Mouse (Mus musculus): ENCODE measurements at regions not wholly inside any gene's neighbourhood (a gene's known extent, or its start where the extent isn't known, plus 50 kb on each side); places are given as distances from the start of the nearest gene placed in this dataset.

GRCm38 (mm10) chr10:117512424-117513257 is 116.7 kb upstream of the Cpm start:
- Histone ChIP-seq H3K4me1 (ENCODE audit: control insufficient read depth, insufficient read depth, low read length) (0 out of 2 replicates have a peak, but pooled peaks cover 3% of the 10 kb centered on the region), H3K27me3 (ENCODE audit: control insufficient read depth, insufficient read depth, low read length) (no peaks in the 10 kb centered on the region), H3K9ac (ENCODE audit: low read depth, low read length, severe bottlenecking) (no peak overlapping the region), H3K9me3 (ENCODE audit: control insufficient read depth, low read length) (no peaks in the 10 kb centered on the region), H3K27ac (replicated peaks; ENCODE audit: low read depth, low read length) (no peak overlapping the region), H3K4me3 (replicated peaks; ENCODE audit: low read length) (no peak overlapping the region), H3K4me2 (replicated peaks; ENCODE audit: low read depth, low read length, severe bottlenecking) (no peak overlapping the region), H3K36me3 (ENCODE audit: control insufficient read depth, insufficient read depth, low read length) (no peaks in the 10 kb centered on the region)
- TF ChIP-seq POLR2A (IDR thresholded peaks at IDR 0.05; ENCODE audit: borderline replicate concordance, extremely low read depth, insufficient read depth, insufficient read length) = no peak
- DNase-seq (ENCODE audit: low spot score) (no peak), ATAC-seq (ENCODE audit: low FRiP score, low read depth) (no peak)
- 91% methylated on average over 9 of the region's 9 CpGs for WGBS

DNA sequence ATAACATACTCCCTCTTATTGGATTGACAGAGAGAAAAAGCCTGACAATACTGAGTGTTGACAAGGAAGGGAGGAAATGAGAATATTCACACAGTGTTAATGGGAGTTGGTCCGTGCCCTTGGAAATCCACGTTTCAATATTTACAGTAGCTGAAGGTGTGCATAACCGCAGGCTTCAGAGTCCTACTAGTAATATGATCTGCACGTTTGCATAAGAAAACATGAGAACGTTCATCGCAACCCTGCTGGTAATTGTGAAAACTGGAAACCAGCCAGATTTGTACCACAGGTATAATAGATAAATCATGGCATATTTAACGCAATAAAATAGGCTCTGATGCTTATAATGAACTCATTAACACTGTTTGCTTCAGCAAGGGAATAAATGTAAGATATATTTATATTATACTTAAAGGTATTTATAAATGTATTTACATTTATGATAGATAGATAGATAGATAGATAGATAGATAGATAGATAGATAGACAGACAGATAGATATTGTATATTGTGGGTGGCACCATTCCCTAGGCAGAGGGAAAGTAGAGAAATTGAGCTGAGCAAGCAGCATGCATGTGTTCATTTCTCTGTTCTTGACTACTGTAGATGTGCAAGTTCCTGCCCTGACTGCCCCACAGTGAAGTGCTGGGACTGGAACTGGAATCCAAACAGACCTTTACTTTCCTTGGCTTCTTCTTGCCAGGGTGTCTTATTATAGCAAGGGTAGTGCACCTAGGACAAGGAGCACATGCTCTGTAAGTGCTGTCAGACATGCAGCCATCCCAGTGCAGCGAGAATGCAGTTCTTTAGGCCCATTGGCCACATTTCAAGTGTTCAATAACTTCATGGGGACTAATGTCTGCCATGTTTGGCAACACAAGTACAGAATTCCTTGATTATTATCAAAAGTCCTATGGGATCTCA is 117.6 kb upstream of the Cpm start:
- no peak overlapping the region for H3K9ac ChIP-seq (ENCODE audit: low read depth, low read length, severe bottlenecking)
- no peak for DNase-seq (ENCODE audit: low spot score)
- H3K27me3 ChIP-seq (ENCODE audit: control insufficient read depth, insufficient read depth, low read length) = no peaks in the 10 kb centered on the region
- H3K36me3 ChIP-seq (ENCODE audit: control insufficient read depth, insufficient read depth, low read length) = no peaks in the 10 kb centered on the region
- no peak overlapping the region for H3K4me2 ChIP-seq (replicated peaks; ENCODE audit: low read depth, low read length, severe bottlenecking)
- TF ChIP-seq POLR2A (IDR thresholded peaks at IDR 0.05; ENCODE audit: borderline replicate concordance, extremely low read depth, insufficient read depth, insufficient read length) = no peak
- no peaks in the 10 kb centered on the region for H3K9me3 ChIP-seq (ENCODE audit: control insufficient read depth, low read length)
- H3K4me1 ChIP-seq (ENCODE audit: control insufficient read depth, insufficient read depth, low read length) = no peaks in the 10 kb centered on the region
- ATAC-seq (ENCODE audit: low FRiP score, low read depth) = no peak
- H3K27ac ChIP-seq (replicated peaks; ENCODE audit: low read depth, low read length) = no peak overlapping the region
- WGBS = 69% methylated on average over 8 of the region's 8 CpGs
- H3K4me3 ChIP-seq (replicated peaks; ENCODE audit: low read length) = no peak overlapping the region

DNA sequence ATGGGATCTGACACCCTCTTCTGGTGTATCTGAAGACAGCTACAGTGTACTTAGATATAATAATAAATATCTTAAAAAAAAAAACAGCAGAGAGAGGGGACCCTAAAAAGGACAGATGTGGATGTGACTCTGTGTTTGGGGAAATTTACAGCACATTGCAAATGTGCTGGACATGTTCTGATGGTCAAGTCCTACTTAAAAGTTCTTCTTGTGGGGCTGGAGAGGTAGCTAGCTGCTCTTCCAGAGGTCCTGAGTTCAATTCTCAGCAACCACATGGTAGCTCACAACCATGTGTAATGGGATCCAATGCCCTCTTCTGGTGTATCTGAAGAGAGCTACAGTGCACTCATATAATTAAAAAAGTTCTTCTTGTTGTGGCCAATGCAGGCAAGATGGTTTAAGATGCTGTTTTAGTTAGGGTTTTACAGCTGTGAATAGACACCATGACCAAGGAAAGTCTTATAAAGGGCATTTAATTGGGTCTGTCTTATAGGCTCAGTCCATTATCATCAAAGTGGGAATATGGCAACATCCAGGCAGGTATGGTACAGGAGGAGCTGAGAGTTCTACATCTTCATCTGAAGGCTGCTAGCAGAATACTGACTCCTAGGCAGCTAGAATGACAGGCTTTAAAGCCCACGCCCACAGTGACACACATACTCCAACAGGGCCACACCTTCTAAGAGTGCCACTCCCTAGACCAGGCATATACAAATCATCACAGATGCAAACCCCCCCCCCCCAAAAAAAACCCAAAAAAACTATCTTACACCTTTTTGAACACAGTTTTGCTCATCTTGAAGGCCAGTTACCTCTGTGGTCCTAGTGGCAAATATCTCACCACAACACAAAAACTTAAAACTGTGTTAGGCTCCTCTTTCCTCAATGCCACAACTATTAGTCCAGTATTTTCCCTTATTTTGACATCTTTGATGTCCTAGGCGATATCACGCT is 118.5 kb upstream of the Cpm start:
- Histone ChIP-seq H3K9me3 (ENCODE audit: control insufficient read depth, low read length) (no peaks in the 10 kb centered on the region), H3K36me3 (ENCODE audit: control insufficient read depth, insufficient read depth, low read length) (no peaks in the 10 kb centered on the region), H3K4me1 (ENCODE audit: control insufficient read depth, insufficient read depth, low read length) (no peaks in the 10 kb centered on the region), H3K4me3 (replicated peaks; ENCODE audit: low read length) (no peak overlapping the region), H3K4me2 (replicated peaks; ENCODE audit: low read depth, low read length, severe bottlenecking) (no peak overlapping the region), H3K9ac (ENCODE audit: low read depth, low read length, severe bottlenecking) (no peak overlapping the region), H3K27ac (replicated peaks; ENCODE audit: low read depth, low read length) (no peak overlapping the region), H3K27me3 (ENCODE audit: control insufficient read depth, insufficient read depth, low read length) (no peaks in the 10 kb centered on the region)
- WGBS = 88% methylated on average over 3 of the region's 3 CpGs
- DNase-seq (ENCODE audit: low spot score) (no peak), ATAC-seq (ENCODE audit: low FRiP score, low read depth) (no peak)
- TF ChIP-seq POLR2A (IDR thresholded peaks at IDR 0.05; ENCODE audit: borderline replicate concordance, extremely low read depth, insufficient read depth, insufficient read length) = no peak

DNA sequence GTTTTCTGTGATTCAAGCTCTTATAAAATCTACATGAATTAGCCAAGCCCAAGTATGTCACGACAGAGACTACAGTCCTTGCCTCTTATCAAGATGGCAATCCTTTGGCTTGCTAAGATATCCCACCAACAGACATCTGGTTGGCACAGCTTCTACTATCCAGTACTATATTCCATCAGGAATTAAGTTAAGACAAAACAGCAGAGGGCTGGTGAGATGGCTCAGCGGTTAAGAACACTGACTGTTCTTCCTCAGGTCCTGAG is 119.1 kb upstream of the Cpm start:
- H3K36me3 ChIP-seq (ENCODE audit: control insufficient read depth, insufficient read depth, low read length) = no peaks in the 10 kb centered on the region
- 82% methylated on average over 2 of the region's 2 CpGs for WGBS
- no peaks in the 10 kb centered on the region for H3K9me3 ChIP-seq (ENCODE audit: control insufficient read depth, low read length)
- no peaks in the 10 kb centered on the region for H3K4me1 ChIP-seq (ENCODE audit: control insufficient read depth, insufficient read depth, low read length)
- H3K27ac ChIP-seq (replicated peaks; ENCODE audit: low read depth, low read length) = no peak overlapping the region
- ATAC-seq (ENCODE audit: low FRiP score, low read depth) = no peak
- H3K27me3 ChIP-seq (ENCODE audit: control insufficient read depth, insufficient read depth, low read length) = no peaks in the 10 kb centered on the region
- no peak overlapping the region for H3K4me2 ChIP-seq (replicated peaks; ENCODE audit: low read depth, low read length, severe bottlenecking)
- DNase-seq (ENCODE audit: low spot score) = no peak
- no peak overlapping the region for H3K9ac ChIP-seq (ENCODE audit: low read depth, low read length, severe bottlenecking)
- TF ChIP-seq POLR2A (IDR thresholded peaks at IDR 0.05; ENCODE audit: borderline replicate concordance, extremely low read depth, insufficient read depth, insufficient read length) = no peak
- H3K4me3 ChIP-seq (replicated peaks; ENCODE audit: low read length) = no peak overlapping the region

All from limb, embryonic 14.5 days (tissue).